Mouse (Mus musculus) limb, embryonic 12.5 days (tissue): ENCODE measurements around the gene Tmem184b. TPM values are rescaled to one million over a fixed set of nuclear protein-coding genes. Genes with fewer than 3 reads are reported as not detected.

Experiments used
- ATAC-seq: fragments of 200-750 bp; cut with Nextera tagmentation; 2 replicates; pipeline ENCODE4 v1.8.0; 2017; ENCODE audit warnings: low read depth, moderate TSS enrichment; ENCODE audit not compliant: insufficient number of reproducible peaks, insufficient read depth, low FRiP score, low TSS enrichment
- H3K27ac ChIP-seq: fragments of 300-500 bp; sonication (generic); 2 replicates; pipeline ENCODE4 v1.5.1; 2016; ENCODE audit warnings: mild to moderate bottlenecking, moderate library complexity
- H3K27me3 ChIP-seq: fragments of 300-500 bp; sonication (generic); 2 replicates; pipeline ENCODE4 v1.6.1; 2016; ENCODE audit warnings: mild to moderate bottlenecking, moderate library complexity
- H3K36me3 ChIP-seq: fragments of 300-500 bp; sonication (generic); 2 replicates; pipeline ENCODE4 v1.6.1; 2016; ENCODE audit warnings: mild to moderate bottlenecking, moderate library complexity
- H3K4me1 ChIP-seq: fragments of 300-500 bp; sonication (generic); replicated peaks from 2 replicates; pipeline ENCODE4 v1.6.1; 2016
- H3K4me2 ChIP-seq: fragments of 300-500 bp; sonication (generic); 2 replicates; pipeline ENCODE4 v1.6.1; 2016; ENCODE audit warnings: mild to moderate bottlenecking, moderate library complexity
- H3K4me3 ChIP-seq: fragments of 300-500 bp; sonication (generic); replicated peaks from 2 replicates; pipeline ENCODE4 v1.5.1; 2016; ENCODE audit warnings: mild to moderate bottlenecking
- H3K9ac ChIP-seq: fragments of 300-500 bp; sonication (generic); replicated peaks from 2 replicates; pipeline ENCODE4 v1.6.1; 2016; ENCODE audit warnings: mild to moderate bottlenecking, moderate library complexity
- H3K9me3 ChIP-seq: fragments of 300-500 bp; sonication (generic); 2 replicates; pipeline ENCODE4 v1.6.1; 2016; ENCODE audit warnings: mild to moderate bottlenecking, moderate library complexity
- WGBS: fragments of 180-500 bp; shearing (Covaris S2); methylation state at CpG from one replicate; pipeline ENCODE4 v1.1.7; 2016; 5-methylcytosine and 5-hydroxymethylcytosine counted together
- polyA plus RNA-seq: library from polyadenylated mRNA; unstranded; fragments of >200 nt; fragmentation: Nextera tagmentation; extraction: Ambion mirVana; gene quantifications from 2 replicates; pipeline ENCODE4 v1.2.1, GENCODE M21; 2016

Tmem184b gene
- polyA plus RNA-seq, 1 experiment from 2014 or later, result 54.7 TPM

DNA sequence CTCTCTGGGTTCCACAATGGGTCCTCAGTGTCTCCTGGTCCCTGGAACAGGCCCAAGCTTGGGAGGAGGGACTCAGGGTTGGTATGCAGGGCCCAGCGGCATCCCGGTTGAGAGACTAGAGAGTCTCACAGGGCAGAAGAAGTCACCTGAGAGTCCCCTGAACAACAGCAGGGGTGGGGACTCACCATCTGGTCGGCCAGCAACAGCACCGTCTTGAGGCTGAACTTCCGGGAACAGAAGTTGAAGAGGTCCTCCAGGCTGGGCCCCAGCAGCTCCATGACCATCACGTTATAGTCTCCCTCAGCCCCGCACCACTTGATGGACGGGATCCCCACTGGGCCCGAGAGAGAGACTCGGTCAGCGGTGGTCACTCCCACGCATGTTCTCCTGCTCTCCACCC lies 26.2 kb upstream of the Tmem184b start:
- Histone ChIP-seq H3K9ac (no peak overlapping the region), H3K9me3 (0 out of 2 replicates have a peak, but pooled peaks cover 9% of the 10 kb centered on the region), H3K4me1 (no peaks in the 10 kb centered on the region), H3K4me3 (no peak overlapping the region), H3K4me2 (no peak overlapping the region), H3K27ac (no peak overlapping the region), H3K36me3 (peaks cover 100% of the 10 kb centered on the region), H3K27me3 (no peaks in the 10 kb centered on the region)
- ATAC-seq, result no peak
- WGBS, result 91% methylated on average over 11 of the region's 12 CpGs

- no peak overlapping the region for H3K9ac ChIP-seq
- H3K9me3 ChIP-seq, result 0 out of 2 replicates have a peak, but pooled peaks cover 3% of the 10 kb centered on the region
- H3K27ac ChIP-seq, result no peak overlapping the region
- 78% methylated on average over 4 of the region's 4 CpGs for WGBS
- no peaks in the 10 kb centered on the region for H3K4me1 ChIP-seq
- no peak overlapping the region for H3K4me2 ChIP-seq
- H3K4me3 ChIP-seq, result no peak overlapping the region
- H3K27me3 ChIP-seq, result no peaks in the 10 kb centered on the region
- H3K36me3 ChIP-seq, result peaks cover 100% of the 10 kb centered on the region
- no peak for ATAC-seq
Observed at GRCm38 (mm10) chr15:79428616-79429015, 25.2 kb upstream of the Tmem184b start.

GRCm38 (mm10) chr15:79427516-79427915 lies 24.1 kb upstream of the Tmem184b start:
- Histone ChIP-seq H3K9ac (no peak overlapping the region), H3K9me3 (0 out of 2 replicates have a peak, but pooled peaks cover 3% of the 10 kb centered on the region), H3K4me3 (no peak overlapping the region), H3K27ac (no peak overlapping the region), H3K27me3 (no peaks in the 10 kb centered on the region), H3K36me3 (peaks cover 100% of the 10 kb centered on the region), H3K4me1 (no peaks in the 10 kb centered on the region), H3K4me2 (no peak overlapping the region)
- no peak for ATAC-seq
- WGBS, result 93% methylated on average over 6 of the region's 6 CpGs

DNA sequence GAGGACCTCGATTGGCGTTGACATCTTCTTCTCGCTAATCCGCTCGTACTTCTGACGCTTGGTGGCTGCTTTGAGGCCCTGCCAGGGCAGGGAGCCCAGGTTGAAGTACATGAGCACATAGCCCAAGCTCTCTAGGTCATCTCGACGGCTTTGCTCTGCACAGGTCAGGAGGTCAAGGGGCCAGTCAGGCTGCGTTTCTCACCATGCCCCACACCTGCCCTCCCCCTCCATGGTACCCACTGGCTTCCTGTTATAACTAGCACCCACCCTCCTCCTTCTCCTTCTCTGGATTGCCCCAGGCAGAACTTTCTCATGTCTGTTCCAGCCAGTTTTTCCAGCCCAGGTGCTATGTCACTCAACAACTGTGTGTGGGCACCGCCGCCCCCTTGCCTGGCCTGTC lies 22.1 kb upstream of the Tmem184b start:
- no peak for ATAC-seq
- Histone ChIP-seq H3K4me1 (no peaks in the 10 kb centered on the region), H3K27me3 (no peaks in the 10 kb centered on the region), H3K36me3 (peaks cover 100% of the 10 kb centered on the region), H3K9me3 (no peaks in the 10 kb centered on the region), H3K9ac (no peak overlapping the region), H3K4me2 (no peak overlapping the region), H3K4me3 (no peak overlapping the region), H3K27ac (0 out of 2 replicates have a peak overlapping the region, but pooled peaks have one; percentile 4)
- WGBS, result 79% methylated on average over 11 of the region's 11 CpGs

- Histone ChIP-seq H3K4me1 (no peaks in the 10 kb centered on the region), H3K4me2 (no peak overlapping the region), H3K27ac (no peak overlapping the region), H3K36me3 (peaks cover 100% of the 10 kb centered on the region), H3K9ac (no peak overlapping the region), H3K27me3 (no peaks in the 10 kb centered on the region), H3K9me3 (no peaks in the 10 kb centered on the region), H3K4me3 (no peak overlapping the region)
- no peak for ATAC-seq
- WGBS, result 91% methylated on average over 17 of the region's 17 CpGs
Observed at GRCm38 (mm10) chr15:79424602-79425001, 21.2 kb upstream of the Tmem184b start.

DNA sequence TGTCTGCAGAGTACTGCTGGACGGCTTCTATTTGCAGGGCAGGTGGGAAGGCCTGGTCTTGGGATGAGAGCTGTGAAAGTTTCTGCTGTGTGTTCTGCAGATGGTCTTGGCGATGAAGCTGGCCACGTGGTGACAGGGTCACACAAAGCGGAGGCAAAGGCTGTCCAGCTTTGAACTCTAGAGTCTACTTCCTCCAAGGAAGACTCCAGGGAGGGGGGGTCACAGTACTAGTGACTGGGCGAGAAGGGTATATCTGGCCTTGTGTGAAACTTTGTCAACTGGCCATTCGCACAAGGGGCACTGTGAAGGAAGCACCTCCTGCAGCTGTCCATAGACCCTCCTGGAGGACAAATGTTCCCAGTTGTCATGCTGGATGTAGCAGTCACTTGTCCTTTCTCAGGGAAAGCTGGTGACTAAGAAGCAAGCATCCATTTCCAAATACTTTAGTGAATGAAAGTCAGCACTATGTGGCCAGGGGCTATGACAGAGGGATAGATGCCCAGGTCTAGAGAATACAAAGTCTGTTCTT lies 19.4 kb upstream of the Tmem184b start:
- no peak overlapping the region for H3K27ac ChIP-seq
- no peak overlapping the region for H3K4me3 ChIP-seq
- H3K9me3 ChIP-seq, result no peaks in the 10 kb centered on the region
- 92% methylated on average over 6 of the region's 6 CpGs for WGBS
- no peak overlapping the region for H3K4me2 ChIP-seq
- H3K36me3 ChIP-seq, result peaks cover 99% of the 10 kb centered on the region
- no peak for ATAC-seq
- no peaks in the 10 kb centered on the region for H3K27me3 ChIP-seq
- no peak overlapping the region for H3K9ac ChIP-seq
- H3K4me1 ChIP-seq, result no peaks in the 10 kb centered on the region

DNA sequence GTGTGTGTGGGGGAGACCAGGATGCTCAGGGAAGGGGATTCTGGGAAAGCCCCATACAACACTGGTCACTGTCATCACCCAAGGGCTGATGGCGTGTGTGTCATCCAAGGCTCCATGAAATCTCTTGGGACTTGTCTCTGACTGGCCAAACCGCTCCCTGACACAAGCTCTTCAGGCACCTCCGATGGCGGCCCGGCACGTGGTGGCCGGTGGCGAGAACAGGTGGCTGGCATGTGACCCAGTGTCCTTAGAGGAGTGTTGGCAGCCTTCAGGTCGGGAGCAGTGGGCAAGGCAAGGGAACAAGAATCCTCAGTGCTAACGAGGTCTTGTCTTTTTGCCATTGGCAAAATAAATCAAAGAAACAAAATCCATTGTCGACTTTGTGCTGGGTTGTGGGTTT lies 15.3 kb upstream of the Tmem184b start:
- 91% methylated on average over 11 of the region's 11 CpGs for WGBS
- Histone ChIP-seq H3K36me3 (peaks cover 75% of the 10 kb centered on the region), H3K9ac (no peak overlapping the region), H3K9me3 (no peaks in the 10 kb centered on the region), H3K4me1 (no peaks in the 10 kb centered on the region), H3K4me3 (no peak overlapping the region), H3K4me2 (no peak overlapping the region), H3K27ac (no peak overlapping the region), H3K27me3 (no peaks in the 10 kb centered on the region)
- ATAC-seq, result no peak

DNA sequence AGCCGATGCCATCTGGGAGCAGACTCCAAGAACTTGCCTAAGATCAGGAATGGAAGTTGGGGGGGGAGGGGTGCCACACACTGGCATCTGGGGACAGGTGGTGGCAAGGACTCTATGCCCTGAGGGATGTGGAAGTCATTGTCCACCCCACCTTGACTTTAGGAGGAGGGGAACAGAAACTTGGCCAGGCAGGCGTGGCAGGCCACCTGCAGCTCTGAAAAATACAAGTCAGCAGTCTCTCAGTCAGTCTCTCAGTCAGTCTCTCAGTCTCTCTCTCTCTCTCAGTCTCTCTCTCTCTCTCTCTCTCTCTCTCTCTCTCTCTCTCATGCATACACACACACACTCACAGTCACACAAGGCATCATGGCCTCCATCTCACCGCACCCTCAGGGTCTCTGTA lies 14.9 kb upstream of the Tmem184b start:
- no peaks in the 10 kb centered on the region for H3K4me1 ChIP-seq
- ATAC-seq, result no peak
- H3K9me3 ChIP-seq, result no peaks in the 10 kb centered on the region
- no peak overlapping the region for H3K4me2 ChIP-seq
- H3K4me3 ChIP-seq, result no peak overlapping the region
- no peaks in the 10 kb centered on the region for H3K27me3 ChIP-seq
- peaks cover 71% of the 10 kb centered on the region for H3K36me3 ChIP-seq
- 93% methylated on average over 3 of the region's 3 CpGs for WGBS
- H3K27ac ChIP-seq, result no peak overlapping the region
- H3K9ac ChIP-seq, result no peak overlapping the region

DNA sequence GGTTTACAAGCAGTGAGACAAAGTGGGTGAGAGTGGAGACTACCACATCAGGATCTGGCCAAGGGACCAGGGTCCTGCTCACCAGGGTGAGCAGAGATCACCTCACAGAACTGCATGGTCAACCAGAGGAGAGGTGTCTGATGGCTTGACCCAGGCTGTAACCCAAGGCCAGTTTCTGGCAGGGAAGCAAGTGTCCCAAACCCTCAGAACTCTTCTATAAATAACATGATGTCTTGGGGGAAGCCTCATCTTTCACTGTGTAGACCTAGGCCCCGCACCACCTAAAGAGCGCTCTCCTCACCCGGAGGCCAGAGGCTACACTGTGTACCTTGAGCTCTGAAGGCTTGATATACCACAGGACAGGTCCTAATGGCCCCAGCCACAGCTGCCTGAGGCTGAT lies 14.0 kb upstream of the Tmem184b start:
- H3K4me1 ChIP-seq, result no peaks in the 10 kb centered on the region
- H3K4me3 ChIP-seq, result no peak overlapping the region
- H3K9ac ChIP-seq, result no peak overlapping the region
- no peak for ATAC-seq
- H3K36me3 ChIP-seq, result peaks cover 62% of the 10 kb centered on the region
- no peaks in the 10 kb centered on the region for H3K9me3 ChIP-seq
- no peaks in the 10 kb centered on the region for H3K27me3 ChIP-seq
- 97% methylated on average over 3 of the region's 3 CpGs for WGBS
- H3K4me2 ChIP-seq, result no peak overlapping the region
- H3K27ac ChIP-seq, result no peak overlapping the region

- Histone ChIP-seq H3K36me3 (peaks cover 54% of the 10 kb centered on the region), H3K27me3 (no peaks in the 10 kb centered on the region), H3K9ac (no peak overlapping the region), H3K4me1 (no peaks in the 10 kb centered on the region), H3K9me3 (no peaks in the 10 kb centered on the region), H3K27ac (no peak overlapping the region), H3K4me3 (no peak overlapping the region), H3K4me2 (no peak overlapping the region)
- WGBS, result 94% methylated on average over 10 of the region's 10 CpGs
- ATAC-seq, result no peak
Observed at GRCm38 (mm10) chr15:79416460-79417085, 13.2 kb upstream of the Tmem184b start.

- Histone ChIP-seq H3K27ac (0 out of 2 replicates have a peak overlapping the region, but pooled peaks have one; percentile 18), H3K4me3 (no peak overlapping the region), H3K27me3 (no peaks in the 10 kb centered on the region), H3K4me2 (no peak overlapping the region), H3K9me3 (no peaks in the 10 kb centered on the region), H3K4me1 (no peaks in the 10 kb centered on the region), H3K36me3 (peaks cover 34% of the 10 kb centered on the region), H3K9ac (no peak overlapping the region)
- no peak for ATAC-seq
- WGBS, result 41% methylated on average over 4 of the region's 4 CpGs
Observed at GRCm38 (mm10) chr15:79414513-79414912, 11.1 kb upstream of the Tmem184b start.

- Histone ChIP-seq H3K4me3 (no peak overlapping the region), H3K27me3 (no peaks in the 10 kb centered on the region), H3K9me3 (no peaks in the 10 kb centered on the region), H3K9ac (no peak overlapping the region), H3K4me1 (no peaks in the 10 kb centered on the region), H3K36me3 (peaks cover 27% of the 10 kb centered on the region), H3K27ac (peak overlapping the region; percentile 18; the same call in 1 of the 2 replicates), H3K4me2 (no peak overlapping the region)
- no peak for ATAC-seq
- 78% methylated on average over 8 of the region's 8 CpGs for WGBS
Observed at GRCm38 (mm10) chr15:79413802-79414201, 10.4 kb upstream of the Tmem184b start.
